Mouse (Mus musculus): ENCODE results near the gene Ehmt1. TPM values are rescaled to one million over a fixed set of nuclear protein-coding genes. Genes with fewer than 3 reads are reported as not detected.

Ehmt1 gene
- 23.9 and 28.4 TPM in 2 replicates for polyA plus RNA-seq (2012; rRNA removed; ENCODE audit: low replicate concordance)

DNA sequence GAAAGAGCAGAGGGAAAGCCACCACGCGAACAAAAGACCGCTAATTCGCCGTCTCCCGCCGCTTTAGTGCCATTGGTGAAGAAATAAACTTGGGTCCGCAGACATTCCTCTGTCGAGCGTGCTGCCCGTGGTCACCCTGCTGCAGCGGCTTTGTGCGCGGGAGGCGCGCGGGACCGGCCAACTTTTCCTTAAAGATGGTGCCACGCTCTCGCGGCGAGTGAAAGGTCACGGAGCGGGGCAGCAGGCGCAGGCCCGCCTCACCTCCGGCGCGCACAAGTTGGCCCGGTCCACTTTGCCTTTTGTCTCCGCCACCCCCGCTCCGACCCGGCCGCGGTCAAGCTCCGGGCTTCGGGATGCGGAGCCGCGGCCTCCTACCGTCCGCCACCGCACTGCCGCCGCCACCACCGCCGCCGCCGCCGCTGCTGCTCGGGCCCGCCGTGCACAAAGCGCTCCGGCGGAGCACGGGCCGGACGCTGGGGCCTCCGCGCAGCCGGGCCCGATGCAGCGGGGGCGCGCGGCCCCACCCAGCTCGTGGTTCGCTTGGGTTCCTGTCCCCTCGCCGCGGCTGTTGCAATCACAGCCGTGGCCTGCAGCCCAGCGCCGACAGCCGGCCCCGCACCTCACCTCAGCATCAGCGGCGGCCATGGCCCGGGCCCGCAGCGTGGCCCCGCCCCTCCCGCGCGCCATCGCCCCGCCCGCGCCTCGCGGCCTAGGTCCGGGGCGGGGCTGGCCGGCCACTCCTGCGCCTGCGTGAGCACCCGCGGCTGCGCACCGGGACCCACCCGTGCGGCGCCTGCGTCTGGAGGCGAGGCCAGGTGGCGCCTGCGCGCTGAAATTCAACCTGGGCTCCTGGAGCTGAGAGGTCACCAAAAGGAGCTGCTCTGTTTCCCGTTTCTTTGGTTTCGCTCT, at the start of gene Ehmt1:
Ehmt1 (minus strand) TSS at position 685 of the 909 bp plus-strand sequence.

GRCm38 (mm10) chr2:24962304-24963000, 43.0 kb upstream of the Ehmt1 start, which contains the start of gene Dph7:
Dph7 (plus strand) TSS chr2:24962400.

GRCm38 (mm10) chr2:24949421-24950188, 30.2 kb upstream of the Ehmt1 start, which contains the start of gene Zmynd19:
Zmynd19 (plus strand) TSS chr2:24949792.

DNA sequence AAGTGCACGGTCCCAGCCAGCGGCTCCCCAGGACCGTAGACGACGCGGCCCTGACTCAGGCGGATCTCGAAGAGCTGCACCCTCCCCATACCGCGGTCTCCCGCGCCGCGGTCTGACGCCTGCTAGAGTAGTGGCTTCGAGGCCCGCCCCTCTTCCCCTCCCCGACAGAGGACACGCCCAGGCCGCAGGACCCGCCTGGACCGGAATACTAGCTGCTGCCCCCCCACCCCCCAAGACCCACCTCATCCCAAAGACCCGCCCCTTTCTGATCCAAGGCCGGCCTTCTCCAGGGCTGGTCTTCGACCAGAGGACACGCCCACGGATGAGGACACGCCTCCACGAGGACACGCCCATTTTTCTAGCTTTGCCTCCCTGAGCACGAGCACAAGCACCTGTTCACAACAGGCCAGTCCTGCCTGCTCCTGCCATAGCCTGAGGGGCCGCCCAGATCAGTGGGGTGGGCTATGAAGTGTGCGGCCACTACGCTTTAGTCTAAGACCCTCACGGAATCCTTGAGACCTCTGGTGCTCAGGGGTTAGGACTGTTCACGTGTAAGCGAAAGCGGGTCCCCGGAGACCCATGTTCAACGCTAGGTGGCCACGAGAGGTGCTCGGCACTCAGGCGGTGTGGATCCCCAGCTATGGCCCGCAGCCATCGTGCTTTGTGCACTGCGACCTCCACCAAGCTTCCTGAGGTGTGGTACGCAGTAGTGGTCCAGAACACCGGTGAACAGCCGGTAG, 15.8 kb upstream of the Ehmt1 start, which contains the start of gene Arrdc1:
Arrdc1 (minus strand) TSS at position 196 of the 740 bp plus-strand sequence.

GRCm38 (mm10) chr2:24763115-24763557, 156.3 kb downstream of the Ehmt1 start, which contains the start of gene Cacna1b:
Cacna1b (minus strand) TSS chr2:24763152.

Other genes with a start within 250 kb of the Ehmt1 start
- gene Cacna1b, start 156.5 kb downstream of the Ehmt1 start, polyA plus RNA-seq (2012; rRNA removed; ENCODE audit: low replicate concordance), result 2.7 and 10.0 TPM in 2 replicates
- 202 and 206 TPM in 2 replicates for gene Arrdc1, start 15.6 kb upstream of the Ehmt1 start, polyA plus RNA-seq (2012; rRNA removed; ENCODE audit: low replicate concordance)
- 2.6 and 3.9 TPM in 2 replicates for gene Zmynd19, start 30.2 kb upstream of the Ehmt1 start, polyA plus RNA-seq (2012; rRNA removed; ENCODE audit: low replicate concordance)
- gene Dph7, start 42.8 kb upstream of the Ehmt1 start, polyA plus RNA-seq (2012; rRNA removed; ENCODE audit: low replicate concordance), result 3.8 and 4.7 TPM in 2 replicates
- gene Mrpl41, start 55.5 kb upstream of the Ehmt1 start, polyA plus RNA-seq (2012; rRNA removed; ENCODE audit: low replicate concordance), result 20.6 and 22.1 TPM in 2 replicates
- gene Pnpla7, start 56.4 kb upstream of the Ehmt1 start, polyA plus RNA-seq (2012; rRNA removed; ENCODE audit: low replicate concordance), result 3.6 and 9.5 TPM in 2 replicates
- gene Nsmf, start 134.7 kb upstream of the Ehmt1 start, polyA plus RNA-seq (2012; rRNA removed; ENCODE audit: low replicate concordance), result 52.7 and 54.1 TPM in 2 replicates
- 121 and 257 TPM in 2 replicates for gene Entpd8, start 160.7 kb upstream of the Ehmt1 start, polyA plus RNA-seq (2012; rRNA removed; ENCODE audit: low replicate concordance)
- gene Noxa1, start 175.5 kb upstream of the Ehmt1 start, polyA plus RNA-seq (2012; rRNA removed; ENCODE audit: low replicate concordance), result 17.5 and 26.4 TPM in 2 replicates